Mouse (Mus musculus) lung, adult 18-20 months (tissue): Measurements from ENCODE around the gene Ap1m1.

Source experiments
- DNase-seq, 2 experiments: peaks; one replicate each; pipeline ENCODE4 v3.0.0; 2022; ENCODE audit warnings: mixed read lengths in 2 of 2

Ap1m1 gene

DNA sequence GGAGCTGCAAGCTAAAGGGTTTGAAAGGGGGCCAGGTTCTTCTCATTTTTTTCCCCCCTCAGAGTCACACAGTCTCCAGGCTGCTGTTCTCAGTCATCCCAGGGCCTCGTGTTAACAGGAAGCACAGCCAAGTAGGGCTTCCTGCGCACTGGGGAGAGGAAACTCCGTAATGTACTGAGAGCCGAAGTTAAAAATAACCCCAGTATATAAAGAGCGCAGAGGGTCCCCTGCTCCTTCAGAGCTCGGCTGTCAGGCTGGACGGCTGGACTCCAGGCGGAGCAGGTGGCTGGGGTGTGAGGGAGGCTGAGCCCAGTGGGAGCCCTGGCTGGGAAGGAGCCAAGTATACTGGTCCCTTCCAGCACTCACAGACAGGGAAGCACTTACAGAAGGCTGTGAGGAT, 55.9 kb downstream of the Ap1m1 start:
- DNase-seq, result peak; percentile 87 to 92

DNA sequence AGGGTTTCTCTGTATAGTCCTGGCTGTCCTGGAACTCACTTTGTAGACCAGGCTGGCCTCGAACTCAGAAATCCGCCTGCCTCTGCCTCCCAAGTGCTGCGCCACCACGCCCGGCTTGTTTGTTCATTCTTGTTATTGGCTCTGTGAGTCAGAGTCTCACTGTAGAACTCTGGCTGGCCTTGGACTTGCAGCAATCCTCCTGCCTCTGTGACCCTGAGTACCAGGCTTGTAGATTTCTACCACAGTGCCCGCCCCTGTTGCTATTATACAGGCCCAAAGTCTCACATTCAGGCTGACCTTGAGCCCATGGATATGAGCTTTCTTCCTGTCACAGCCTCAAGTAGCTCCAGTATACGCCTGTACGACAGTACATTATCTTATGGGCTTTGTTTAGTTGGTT, 56.7 kb downstream of the Ap1m1 start:
- DNase-seq, result no peak

DNA sequence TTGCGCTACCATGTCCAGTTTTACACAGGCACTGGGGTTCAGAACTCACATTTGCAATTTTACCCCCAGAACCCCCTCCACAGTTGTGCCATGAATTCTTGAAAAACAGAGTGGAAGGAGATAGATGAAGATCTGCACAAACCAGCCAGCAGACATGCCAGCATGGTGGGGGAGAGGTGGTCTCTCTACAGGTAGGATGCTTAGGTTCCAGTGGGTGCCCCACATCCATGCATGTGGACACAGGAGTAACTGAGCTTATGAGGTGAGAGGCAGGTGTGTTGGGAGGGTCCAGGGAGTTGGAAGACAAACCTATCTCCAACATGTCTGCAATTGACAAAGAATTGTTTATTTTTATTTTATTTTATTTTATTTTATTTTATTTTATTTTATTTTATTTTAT, 59.1 kb downstream of the Ap1m1 start:
- DNase-seq, result no peak

DNA sequence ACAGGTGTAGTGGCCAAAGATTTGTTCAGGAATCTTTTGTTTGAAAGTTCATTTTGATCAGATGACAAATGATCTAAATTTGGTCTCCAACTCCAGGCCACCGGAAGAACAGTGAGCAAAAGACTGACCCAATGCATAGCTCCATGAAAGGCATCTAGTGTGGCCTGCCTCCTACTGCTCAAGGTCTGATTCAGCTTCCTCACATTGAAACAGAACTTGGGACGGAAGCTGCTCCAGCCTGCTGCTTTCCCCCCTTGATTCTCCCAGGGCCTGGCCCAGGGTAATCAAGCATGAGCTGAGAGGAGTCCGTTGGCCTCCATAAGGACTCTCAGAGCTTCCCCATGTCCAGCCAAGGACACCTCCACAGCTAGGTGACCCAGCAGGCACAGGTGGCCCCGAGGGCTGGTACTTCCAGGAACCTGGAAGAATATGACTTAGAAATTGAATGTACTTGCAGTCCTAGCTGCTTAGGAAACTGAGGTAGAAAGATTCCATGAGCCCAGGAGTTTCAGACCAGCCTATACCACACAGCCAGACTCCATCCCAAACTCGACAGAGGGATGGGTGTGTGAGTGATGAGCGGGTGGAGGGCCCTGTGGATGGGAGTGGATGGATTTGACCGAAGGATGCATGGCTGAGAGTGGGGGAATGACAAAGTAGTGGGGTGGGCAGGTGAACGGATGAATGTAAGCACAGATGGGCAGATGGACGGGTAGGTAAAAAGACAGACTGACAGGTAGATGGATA, 61.0 kb downstream of the Ap1m1 start:
- DNase-seq, result no peak

DNA sequence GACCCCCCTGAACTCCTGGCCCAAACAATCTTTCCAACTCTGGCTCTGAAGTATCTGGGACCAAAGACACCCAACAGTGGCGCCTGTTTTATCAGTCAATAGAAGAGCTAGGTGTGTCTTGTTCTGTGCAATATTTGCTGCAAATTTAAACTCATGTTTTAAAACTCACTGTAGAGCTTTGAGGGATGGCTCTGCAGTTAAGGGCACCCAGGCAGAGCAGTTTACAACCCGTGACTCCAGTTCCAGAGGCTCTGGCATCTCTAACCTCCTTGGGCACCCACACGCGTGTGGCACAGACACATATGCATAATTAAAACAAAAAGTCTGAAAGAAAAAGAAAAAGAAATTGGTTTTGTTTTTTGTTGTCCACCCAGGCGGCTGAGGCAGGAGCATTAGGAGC, 61.7 kb downstream of the Ap1m1 start:
- DNase-seq, result no peak

DNA sequence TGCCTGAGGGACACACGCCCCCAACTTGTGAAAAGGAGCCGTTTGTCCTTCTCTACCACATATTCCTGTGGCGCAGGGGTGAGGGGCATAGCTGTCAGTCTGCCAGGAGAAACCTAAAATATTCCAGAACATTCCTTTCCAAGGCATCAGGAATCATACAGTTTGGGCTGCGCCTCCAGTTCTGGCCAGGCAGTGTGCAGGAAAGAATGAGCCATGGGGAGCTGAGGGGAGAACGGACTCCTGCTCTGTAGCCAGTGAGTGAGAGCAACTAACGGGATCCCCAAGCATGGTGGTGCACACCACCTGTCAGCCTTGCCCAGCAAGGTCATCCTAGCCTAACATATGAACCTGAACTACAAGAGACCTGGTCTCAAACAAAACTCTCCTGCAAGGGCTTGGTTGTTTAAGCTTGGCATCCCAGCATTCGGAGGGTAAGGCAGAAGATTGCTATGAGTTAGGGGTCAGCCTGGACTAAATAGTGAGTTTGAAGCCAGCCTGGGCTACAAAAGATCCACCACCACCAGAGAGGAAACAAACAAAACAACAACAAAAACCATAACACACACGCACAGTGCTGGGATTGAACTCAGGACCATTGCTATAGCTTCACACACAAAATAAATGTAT, 63.3 kb downstream of the Ap1m1 start:
- no peak for DNase-seq

DNA sequence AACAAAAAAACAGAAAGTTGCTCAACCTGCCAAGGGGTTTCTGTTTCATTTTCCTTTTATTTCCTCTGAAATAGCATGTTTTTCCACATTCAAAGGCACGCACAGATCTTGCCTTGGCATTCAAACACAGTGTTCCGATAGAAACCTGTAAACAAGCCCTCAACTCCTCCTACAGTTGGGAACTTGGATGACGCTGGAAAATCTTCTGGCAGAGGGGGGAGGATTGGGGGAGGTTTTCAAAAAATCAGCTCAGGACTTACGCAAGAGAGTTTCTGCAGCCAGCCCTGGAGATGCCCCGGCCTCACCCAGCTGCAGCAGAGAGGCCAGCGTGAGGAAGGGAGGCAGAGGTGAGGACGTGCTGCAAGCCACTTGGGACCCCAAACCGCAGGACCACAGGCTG, 63.8 kb downstream of the Ap1m1 start:
- DNase-seq, result peak; percentile 86 to 91

DNA sequence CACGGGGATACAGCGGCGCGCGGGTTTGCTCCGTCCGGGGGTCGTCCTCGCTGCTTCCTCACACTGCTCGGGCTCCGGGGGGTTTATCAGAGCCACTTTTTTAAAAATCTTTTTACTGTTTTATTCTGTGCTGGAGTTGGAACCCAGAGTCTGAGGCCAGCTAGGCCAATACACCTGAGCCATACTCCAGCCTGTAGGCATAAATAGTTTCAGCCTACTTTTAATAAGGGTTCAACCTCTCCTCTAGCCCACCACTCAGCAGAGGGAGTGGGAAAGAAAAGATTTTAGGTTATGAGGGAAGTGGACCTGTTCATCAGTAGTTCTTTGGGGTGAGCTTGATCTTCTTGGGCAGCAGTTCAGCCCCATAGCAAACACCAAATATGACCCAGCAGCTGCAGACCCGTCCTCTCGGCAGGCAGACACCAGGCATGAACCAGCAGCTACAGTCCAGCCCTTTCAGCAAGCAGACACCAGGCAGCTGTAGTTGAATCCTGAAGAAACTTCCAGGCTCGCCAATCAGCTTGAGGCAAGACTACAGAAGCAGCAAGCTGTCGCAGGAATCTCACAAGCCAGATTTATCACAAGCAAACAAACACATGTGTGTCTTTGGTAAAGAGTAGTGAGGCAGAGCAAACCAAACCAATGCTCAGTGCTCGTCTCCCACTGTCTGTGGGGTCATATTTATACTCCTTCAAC, 65.5 kb downstream of the Ap1m1 start, which contains the start of gene Gm10282:
Gene Gm10282 (minus strand): TSS at position 51 of the 696 bp plus-strand sequence.
- no peak for DNase-seq

DNA sequence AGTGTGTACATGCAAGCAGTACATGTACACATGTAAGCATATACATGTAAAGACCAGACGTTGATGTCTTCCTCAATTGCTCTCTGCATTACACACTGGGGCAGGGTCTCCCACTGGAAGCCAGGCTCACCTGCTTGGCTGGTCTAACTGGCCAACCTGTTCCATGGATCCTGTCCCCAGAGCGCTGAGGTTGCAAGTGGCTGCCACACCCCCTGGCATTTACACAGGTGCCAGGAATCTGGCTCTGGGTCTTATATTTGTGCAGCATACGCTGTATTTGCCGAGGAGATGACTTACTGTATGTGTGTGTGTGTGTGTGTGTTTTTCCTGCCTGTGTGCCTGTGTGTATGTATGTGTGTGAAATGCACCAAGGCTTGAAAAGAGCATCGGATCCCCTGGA, 67.1 kb downstream of the Ap1m1 start:
- DNase-seq, result peak; percentile 40 to 50
